Mouse (Mus musculus) urinary bladder, postnatal 14 days (tissue): Measurements from ENCODE around the gene Tmco4.

Experiments
- DNase-seq: peaks from one replicate; pipeline ENCODE4 v3.0.0; 2021; ENCODE audit warnings: low spot score

Gene Tmco4

DNA sequence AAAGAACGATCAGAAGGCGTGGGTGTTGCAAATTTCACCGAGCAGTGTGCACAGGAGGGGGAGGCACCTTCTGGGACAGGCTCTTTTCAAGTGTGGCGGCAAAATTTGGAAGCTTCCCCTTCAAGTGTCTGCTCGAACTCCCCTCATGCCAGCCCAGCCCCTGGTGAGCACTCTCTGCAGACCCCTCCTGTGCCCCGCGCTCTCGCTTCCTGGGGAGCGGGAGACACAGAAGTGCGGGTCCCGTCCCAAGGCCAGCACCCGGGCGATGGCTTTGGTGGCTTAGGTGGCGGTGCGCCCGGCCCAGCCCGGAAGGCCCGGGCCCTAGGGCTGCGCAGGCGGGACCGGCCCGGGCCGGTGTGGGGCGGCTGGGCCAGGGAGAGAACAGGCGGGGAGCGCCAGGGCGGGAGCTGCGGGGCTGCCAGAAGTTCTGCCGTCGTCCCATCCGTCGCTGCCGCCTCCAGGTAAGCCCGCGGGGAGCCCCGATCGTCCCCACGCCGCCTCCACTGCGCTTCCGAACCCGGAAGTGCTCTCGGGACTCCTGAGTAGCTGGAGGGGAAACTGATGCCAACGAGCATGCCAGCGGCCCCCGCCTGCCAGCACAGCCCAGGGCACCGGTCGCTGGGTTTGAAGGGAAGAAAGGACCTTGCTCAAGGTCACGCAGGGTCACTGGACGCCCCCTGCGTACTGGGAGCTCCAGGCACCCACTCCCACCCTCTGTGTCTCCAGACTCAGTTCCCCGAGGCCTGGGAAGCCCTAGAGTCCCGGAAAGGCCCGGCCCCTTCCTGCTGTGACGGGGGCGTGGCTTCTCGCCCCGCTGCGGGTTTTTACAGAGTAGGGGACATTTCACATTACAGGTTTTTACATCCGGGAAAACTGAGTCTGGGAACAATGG lies at the start of gene Tmco4:
Gene Tmco4 (plus strand): TSS at position 62 of the 892 bp plus-strand sequence.
- peak; percentile 80 for DNase-seq

DNA sequence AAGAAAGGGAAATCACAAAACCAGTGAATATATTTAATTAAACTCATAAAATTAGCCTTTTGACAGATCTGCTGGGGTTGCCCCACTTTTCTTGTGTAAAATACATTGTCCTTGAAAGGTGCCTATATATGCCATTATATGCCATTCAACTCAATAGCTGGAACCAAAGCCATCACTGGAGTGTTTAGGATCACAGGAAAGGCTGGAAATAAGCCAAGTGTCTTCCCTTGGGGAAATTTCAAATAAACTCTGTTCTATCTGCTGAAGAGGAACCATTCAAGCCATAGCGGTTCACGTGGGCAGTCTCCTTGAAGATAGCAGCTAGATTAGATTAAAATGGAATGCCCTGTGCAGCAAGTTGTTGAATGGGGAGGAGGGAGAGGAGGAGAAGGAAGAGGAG lies 47.1 kb upstream of the Tmco4 start:
- no peak for DNase-seq

DNA sequence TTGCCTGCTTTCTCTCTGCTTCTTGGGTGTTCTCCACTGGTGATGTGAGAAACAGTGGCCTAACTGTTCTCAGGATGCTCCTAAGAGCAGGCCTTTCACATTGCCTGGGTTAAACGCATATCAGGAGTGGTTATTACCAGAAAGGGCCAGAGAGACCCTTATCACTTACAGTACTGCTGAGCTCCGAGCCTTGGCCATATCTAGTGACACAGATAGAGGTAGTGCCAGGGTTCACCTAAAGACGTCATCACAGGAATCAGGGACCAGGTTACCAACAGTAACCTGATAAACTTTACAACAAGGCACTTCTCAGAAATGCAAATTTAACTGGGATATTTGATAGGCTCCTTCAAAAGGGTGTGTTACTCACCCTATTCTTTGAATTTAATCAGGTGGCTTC lies 38.8 kb upstream of the Tmco4 start:
- no peak for DNase-seq

DNA sequence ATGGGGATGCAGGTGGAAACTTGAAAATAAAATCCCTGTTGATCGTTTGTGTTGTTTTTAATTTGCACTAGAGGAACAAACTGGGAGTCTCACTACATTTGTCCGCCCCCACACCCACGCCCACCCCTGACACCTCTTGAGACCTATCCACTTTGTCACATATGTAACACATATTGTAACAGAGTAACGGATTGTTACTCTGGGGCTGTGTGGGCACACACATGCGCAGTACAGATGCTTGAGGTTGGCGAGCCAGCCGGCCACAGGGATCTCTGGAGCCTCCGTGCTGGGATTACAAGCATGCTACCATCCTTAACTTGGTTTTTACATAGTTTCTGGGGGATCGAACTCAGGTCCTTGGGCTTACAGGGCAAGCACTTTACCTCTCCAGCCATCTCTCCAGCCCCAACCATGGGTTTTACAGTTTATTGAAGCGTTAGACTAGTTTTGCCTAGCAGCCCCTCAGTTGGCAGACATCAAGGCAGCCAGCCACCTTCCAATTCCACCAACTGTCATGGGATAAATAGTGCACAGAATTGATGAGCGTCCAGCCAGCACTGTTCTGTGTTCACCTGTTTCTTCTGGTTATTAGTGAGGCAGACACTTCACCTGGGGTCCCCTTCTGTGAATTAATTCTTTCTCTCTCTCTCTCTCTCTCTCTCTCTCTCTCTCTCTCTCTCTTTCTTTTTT lies 38.1 kb upstream of the Tmco4 start:
- DNase-seq: no peak

DNA sequence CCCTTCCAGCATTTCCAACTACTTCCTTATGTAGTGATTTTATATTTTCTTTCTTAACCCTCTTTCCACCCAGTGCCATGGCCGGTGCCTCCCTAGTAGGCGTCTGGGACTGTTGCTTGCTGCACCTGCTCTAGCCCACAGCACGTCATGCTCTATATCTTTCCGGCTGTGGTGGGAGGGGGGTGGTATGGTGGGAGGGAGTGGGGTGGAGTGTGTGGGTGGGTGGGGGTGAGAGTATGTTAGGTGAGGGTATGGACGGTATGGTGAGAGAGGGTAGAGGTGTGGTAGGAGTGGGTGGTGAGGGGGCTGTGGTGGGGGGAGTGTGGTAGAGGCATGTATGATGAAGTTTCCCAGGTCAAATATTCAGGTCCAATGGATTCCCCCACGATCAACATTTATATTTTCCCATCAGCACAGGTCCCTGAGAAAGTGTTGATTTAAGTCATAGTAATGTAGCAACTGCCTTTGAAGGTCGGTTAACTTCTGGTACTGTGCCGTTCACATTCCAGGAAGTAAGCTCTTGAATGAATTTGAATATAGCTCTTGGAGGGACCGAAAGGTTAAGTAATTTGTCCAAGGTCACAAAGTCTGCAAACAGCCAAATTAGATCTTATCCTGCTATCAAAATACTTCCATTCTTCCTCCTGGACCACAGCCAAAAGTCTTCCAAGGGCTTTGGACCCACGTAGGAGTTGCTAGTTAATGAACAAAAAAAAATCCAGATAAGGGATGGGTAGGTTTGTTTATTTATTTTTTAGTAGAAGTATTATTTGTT lies 34.0 kb upstream of the Tmco4 start:
- DNase-seq: peak; percentile 27

DNA sequence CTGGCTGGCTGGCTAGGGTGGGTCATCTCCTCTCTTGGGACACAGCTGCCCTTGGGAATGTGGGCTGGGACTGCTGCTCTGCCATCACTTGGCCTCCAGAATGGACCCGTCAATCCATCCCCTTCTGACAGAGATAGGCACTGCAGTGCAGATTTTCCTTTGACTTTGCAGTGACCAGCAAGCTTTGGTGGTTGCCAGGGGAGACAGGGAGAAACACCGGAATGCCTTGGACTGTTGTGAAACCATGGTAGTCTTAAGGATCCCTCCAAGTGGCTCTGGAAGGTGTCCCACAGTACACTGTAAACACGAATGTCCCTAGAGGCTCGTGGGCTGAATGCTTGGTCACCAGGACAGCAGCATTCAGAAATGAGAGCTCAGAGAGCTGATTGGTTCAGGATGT lies 33.2 kb upstream of the Tmco4 start:
- no peak for DNase-seq

DNA sequence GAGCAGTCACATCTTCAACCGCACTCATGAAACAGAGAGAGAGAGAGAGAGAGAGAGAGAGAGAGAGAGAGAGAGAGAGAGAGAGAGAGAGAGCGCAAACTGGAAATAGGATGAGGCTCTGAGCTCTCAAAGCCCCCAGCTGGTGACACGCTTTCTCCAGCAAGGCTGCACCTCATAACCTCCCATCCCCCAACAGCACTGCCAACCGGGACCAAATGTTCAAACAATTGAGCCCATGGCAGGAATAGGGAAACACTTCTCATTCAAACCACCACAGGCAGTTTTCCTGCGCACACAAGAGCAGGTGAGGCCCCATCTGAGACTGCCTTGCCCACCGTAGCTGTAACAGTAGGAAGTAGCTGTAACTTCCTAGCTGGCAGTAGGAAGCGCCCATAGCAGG lies 31.3 kb upstream of the Tmco4 start:
- no peak for DNase-seq

DNA sequence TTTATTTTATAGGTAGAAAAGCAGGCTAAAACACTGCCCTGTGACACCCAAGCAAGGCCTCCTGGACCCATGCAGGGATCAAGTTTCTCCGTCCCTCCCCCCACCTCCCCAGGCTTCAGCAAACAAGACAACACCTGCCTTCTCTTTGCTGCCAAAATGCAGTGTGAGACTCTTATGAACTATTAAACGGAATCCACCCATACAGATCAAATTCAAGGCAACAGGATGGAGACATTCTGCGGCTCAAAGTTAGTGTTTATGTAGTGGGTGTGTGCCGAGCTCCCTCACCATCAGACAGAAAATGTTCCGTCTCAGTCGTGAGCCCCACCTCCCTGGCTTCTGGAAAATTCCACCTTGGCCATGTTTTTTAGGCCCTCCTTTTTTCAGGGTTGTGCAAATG lies 30.7 kb upstream of the Tmco4 start:
- peak; percentile 41 for DNase-seq

DNA sequence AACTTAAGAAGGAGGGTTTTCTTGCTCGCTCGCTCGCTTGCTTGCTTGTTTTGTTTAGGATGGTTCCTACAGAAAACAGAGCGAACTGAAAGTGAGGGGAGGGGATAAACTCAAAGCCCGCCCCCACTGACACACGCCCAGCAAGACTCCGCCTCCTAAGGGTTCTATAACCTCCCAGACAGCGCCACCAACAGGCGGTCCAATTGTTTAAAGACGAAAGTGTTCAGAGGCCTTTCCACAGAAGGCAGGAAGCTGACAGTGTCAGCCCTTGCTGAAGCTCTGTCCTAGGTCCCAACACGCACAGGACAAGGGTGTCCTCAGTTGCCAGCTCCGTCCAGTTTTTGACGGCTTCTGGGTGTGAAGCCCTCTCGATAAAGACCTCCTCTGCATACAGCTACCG lies 29.0 kb upstream of the Tmco4 start:
- peak; percentile 80 for DNase-seq

DNA sequence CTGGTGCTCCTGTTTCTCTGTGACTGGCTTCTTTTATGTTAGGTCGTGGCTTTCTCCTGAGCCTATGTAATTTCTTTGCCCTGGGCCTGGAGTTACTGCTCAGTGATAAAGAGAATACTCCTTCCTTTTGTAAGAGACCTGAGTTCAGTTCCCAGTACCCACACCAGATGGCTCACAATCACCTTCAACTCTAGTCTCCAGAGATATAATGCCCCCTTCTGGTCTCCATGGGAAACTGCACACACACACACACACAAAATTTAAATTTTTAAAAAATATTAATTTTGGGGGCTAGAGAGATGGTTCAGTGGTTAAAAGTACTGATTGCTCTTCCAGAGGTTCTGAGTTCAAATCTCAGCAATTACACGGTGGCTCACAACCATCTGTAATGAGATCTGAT lies 24.4 kb upstream of the Tmco4 start:
- no peak for DNase-seq

DNA sequence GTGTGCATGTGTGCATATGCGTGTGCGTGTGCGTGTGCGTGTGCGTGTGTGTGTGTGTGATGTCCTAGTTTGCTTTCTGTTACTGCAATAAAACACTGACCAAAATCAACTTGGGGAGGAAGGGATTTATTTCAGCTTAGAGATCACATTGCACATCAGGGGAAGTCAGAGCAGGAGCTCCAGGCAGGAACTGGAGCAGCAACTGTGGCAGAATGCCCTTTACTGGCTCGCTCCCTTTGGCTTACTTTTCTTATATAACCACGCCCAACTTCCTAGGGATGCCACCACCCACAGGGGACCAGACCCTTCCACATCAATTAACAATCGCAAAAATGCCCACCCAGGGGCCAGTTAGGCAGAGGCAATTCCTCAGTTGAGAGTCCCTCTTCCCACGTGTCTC lies 14.1 kb upstream of the Tmco4 start:
- no peak for DNase-seq

DNA sequence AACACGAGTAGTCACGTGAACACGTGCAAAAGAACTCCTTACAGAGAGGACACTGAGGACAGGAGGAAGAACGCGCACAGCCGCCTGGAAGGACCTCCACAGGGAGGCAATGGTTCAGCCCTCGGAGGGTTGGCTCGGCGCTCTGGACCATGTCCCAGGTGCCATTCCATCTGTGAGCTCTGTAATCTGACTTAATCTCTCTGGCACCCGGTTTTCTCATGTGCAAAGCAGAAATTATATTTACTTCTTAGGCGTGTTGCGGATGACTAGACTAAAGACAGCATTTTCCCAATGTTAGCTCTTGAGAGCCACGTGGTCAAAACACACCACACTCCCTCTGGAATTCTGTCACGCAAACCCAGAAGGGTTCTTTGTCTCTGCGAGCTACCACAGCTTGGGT lies 13.6 kb upstream of the Tmco4 start:
- DNase-seq: no peak

DNA sequence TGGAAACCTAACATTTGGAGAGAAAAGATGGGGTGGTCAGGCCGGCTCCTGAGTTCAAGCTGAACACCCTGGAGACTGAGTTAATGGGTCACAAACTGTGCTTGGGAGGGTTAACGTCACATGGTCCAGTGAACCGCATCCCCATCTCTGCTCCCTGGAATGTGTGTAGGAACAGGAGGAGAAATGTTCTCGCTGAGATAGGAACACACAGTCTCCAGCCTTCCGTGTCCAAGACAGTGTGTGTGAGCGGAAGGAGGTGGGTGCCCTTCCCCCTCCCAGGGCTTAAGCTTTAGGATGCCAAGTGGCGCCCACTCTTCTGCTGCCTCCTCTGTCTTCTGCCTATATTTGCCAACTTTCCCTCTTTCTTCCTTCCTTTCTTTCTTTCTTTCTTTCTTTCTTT lies 12.8 kb upstream of the Tmco4 start:
- no peak for DNase-seq

DNA sequence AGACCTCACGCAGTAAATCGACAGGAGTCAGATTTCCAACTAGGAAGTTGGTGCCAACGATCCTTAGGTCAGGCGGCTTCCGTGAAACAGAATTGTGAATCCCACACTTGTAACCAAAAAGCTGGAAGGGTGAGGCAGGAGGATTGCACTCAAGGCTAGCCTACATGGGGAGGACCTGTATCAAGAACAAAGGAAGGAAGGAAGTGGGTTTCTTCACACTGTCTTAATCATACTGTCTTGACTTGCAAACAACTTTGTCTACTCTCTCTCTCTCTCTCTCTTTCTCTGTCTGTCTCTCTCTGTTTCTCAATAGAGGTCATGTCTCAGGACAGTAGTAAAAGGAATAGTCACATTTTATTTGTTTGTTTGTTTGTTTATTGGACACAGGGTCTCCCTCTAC lies 10.0 kb upstream of the Tmco4 start:
- DNase-seq: no peak

DNA sequence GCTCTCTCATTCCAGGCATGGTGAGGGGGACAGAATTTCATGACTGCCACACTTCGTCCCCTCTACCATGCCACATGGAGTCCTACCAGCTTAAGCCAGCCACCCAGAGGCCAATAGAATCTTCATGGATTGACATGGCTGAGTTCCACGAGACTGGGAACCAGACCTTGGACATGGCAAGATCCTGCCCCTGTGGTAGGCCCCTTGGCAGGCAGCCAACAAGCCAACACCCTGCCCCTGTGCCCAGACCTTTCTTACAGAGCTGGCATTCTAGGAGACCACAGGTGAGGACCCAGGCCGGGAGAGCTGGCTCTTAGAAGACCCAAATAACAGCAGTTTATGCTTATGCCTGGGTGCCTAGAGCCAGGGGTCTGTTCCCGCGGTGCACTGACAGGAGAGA lies 6.8 kb upstream of the Tmco4 start:
- DNase-seq: no peak

DNA sequence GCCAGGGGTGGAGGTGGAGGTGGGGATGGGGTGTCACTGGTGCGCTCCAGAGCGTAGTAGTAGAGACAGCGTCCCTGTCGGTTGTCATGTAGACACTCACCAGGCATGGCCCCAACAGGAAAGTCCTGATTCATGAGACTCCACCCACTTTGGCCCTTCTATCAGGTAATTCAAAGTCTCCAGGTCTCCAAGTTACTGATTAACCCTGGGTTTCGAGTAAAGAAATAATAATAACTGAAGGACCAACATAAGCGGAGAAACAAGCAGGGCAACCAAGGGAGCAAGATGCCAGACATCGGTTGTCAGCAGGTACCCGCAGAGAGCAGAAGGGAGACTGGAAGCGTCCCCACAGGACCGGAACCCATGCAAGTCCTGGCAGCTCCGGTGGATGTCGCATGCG lies 5.8 kb upstream of the Tmco4 start, which contains the start of gene Rnf186:
Gene Rnf186 (plus strand): TSS at position 247 of the 400 bp plus-strand sequence.
- peak; percentile 78 for DNase-seq

DNA sequence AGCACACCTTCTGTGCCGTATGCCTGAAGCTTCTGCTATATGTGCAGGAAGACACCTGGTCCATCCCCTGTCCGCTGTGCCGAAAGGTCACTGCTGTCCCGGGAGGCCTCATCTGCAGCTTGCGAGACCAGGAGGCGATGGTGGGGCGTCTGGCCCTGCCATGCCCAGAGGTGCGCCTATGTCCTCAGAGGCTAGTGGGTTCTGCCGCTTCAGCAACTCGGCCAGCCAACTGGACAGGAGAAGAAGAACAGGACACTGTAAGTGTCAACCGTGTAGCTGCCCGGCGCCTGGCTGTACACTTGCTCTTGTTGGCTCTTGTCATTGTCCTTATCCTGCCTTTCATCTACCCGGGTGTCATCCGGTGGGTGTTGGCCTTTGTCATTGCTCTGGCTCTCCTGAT lies 5.2 kb upstream of the Tmco4 start:
- no peak for DNase-seq

DNA sequence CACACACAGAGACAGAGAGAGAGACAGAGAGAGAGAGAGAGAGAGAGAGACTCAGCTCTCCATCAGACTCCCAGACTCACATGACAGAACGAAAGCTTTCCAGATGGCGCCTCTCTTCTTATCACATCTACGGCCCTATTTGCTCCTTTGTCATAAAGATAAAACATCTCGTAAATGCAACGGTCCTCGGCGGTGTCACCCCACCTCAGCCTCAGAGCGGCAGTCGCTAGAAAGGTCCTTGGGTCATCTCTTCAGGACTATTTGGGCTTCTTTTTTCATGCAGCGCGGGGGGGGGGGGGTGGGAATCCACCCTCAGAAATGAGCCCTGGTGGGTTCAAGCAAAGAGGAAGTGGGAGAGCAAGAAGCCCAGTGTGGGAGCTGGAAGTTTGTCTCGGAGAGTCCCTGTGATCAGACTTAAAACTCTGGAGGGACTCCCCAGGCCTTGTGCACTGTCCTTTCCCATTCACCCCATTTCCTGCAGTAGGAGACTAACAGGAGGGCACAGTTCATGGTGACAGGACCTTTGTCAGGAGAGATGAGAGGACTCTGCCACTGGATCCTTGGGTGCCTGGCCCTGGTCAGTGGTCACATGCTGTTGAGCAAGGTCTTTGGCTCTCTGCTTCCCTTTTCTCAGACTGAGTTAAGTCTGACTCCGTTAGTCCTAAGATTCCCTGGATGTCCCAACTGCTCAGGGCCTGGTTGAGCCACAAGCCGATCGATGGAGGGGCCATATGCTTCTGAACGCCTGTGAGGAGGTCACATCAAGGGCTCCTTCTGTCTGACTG lies 3.7 kb upstream of the Tmco4 start:
- no peak for DNase-seq

DNA sequence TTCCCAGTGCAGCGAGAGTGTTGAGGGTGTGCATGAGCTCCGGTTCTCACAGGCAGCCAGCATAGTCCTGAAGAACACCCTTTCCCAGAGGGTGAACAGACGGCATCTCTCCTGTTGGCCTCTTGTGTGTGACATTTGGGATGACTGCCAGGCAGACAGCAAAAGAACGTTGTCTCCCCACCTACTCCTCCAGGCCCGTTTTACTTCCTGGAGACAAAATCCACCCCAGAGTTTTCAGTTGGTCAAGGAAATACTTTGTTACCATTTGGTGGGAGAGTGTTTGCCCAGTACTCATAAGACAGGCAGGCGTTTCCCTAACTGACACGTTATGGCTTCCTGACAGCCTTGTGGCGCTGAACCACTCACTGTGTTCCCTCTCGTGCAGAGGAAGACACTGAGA lies 3.0 kb upstream of the Tmco4 start:
- DNase-seq: no peak

DNA sequence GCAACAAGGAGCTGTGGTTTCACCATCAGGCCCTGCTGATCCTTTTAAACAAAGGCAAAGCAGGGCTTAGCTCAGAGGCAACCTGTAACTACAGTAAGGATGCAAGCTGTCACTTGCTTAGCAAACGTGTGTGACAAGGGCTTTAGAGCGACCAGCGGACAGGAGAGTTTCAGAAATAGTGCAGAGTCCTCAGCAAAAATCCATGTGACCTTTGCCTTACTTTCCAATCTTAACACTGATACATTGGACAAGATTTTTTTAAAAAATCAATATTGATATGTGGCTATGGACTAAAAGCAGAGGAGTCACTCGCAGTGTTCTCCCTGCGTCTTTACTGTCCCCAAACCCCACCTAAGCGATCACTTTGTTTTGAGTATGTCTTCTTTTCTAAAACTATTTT lies 1.3 kb upstream of the Tmco4 start:
- no peak for DNase-seq

DNA sequence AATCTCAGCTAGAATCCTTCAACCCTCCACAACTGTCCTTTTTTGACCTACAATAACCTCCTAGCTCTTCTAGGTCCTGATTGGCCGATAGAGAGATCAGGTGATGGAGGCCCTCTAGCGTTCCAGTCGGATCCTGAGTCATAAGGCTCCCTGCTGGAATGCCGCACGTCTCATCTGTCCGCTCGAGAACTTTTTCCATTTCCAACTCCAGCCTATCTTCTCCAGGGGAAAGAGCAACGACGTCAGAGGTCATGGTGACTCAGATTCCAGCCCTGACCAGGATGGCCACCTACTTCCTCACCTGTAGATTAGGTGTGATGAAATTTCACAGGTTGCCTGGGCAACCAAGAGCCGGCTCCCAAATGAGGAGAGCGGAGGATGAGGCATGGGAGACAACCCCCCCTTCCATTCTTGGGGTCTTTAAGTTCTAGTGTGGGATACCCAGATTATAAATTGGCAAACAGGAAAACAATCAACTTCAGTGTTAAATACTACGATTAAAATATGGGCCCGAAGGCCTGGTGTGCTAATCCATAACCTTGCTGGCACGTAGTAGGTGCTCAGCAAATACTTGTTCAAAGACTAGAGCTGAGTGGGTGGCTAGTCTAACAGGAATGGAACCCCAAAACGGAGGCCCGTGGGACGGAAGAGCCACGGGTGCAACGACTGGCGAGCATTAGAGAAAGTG lies 405 bp upstream of the Tmco4 start:
- peak; percentile 75 for DNase-seq
